Mouse (Mus musculus) thymus, postnatal 0 days (tissue): ENCODE measurements around the gene Ppfia4. TPM values are rescaled to one million over a fixed set of nuclear protein-coding genes. Genes with fewer than 3 reads are reported as not detected.

ENCODE experiments used
- DNase-seq: peaks from one replicate; pipeline ENCODE4 v3.0.0-alpha.2; 2015; ENCODE audit warnings: low spot score
- polyA plus RNA-seq: library from polyadenylated mRNA; unstranded; fragments of >200 nt; fragmentation: Nextera tagmentation; extraction: Ambion mirVana; gene quantifications from 2 replicates; pipeline ENCODE4 v1.2.1, GENCODE M21; 2015

The Ppfia4 gene
- polyA plus RNA-seq, 1 experiment from 2014 or later = 2.1 TPM

- DNase-seq = no peak
These were observed 7.3 kb upstream of the Ppfia4 start for GRCm38 (mm10) chr1:134339757-134340619.

- DNase-seq = no peak
These were observed 6.4 kb upstream of the Ppfia4 start for GRCm38 (mm10) chr1:134339162-134339561.

DNA sequence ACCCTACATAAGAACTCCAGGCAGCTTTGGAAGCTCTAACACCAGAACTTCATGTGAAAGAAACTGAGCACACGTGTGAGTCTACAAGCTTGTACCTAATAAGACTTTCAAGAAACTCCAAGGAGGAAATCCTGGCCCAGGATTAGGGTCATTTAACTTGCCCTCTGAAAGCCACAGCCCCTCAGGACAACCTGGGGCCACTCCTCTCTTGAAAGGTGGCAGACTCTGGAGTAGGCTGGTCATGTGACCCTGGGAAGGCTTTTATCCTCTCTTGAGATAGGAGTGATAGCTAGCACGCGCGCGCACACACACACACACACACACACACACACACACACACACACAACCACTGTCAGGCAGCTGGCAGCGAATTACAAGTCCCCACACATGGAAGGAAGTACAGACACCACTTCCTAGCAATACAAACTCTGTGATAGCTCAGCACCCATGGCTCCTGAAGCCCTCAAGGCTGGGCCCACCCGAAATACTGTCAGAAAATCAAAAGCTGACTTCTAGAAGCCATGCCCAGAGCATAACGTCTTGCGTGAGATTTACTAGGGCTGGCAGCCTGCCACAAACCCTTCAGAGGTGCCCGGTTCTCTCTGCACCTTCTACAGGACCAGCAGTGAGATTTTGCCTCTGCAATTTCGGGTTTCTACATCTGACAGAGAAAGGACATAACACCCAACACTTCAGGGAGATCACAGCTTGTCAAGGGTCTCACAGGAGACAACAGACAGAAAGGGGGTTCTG lies 4.4 kb upstream of the Ppfia4 start:
- DNase-seq = peak; percentile 23

DNA sequence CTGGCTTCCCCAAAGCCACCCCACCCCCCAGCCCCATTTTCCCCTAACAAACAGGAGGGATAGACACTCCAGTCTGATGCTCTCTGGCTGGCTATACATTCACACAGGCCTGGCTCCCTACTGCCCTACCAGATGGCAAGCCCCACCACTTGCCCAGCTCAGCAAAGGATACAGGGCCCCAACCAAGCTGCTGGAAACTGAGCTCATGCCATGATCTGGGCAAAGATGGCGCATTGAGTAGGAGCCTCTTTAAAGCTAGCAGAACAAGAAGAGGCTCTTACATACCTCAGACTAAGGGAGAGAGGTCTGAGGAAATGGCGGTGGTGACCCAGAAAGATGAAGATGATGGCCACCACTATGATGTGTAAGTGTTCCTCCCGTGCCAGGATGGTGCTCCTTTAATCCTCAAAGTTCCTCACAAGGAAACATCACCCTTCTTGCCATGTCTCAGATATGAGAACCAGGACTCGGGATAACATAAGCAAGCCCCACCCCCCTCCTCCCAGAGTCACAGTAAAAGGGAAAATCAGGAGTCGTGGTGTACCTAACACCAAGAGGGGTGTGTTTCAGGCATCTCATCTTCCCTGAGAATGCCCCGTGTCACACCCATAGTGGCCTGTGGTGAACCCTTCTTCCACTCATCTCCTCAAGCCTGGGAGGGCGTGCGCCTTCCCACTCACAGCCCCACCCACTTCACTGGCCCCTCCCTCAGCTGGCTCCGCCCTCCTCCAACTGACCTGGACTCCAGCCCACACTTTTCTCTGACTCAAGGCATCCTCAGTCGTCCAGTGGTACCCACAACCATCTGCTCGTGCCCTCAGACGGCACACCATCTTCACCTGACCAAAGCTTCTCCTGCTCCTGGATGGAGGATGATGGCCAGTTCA lies 3.4 kb upstream of the Ppfia4 start:
- DNase-seq = no peak

DNA sequence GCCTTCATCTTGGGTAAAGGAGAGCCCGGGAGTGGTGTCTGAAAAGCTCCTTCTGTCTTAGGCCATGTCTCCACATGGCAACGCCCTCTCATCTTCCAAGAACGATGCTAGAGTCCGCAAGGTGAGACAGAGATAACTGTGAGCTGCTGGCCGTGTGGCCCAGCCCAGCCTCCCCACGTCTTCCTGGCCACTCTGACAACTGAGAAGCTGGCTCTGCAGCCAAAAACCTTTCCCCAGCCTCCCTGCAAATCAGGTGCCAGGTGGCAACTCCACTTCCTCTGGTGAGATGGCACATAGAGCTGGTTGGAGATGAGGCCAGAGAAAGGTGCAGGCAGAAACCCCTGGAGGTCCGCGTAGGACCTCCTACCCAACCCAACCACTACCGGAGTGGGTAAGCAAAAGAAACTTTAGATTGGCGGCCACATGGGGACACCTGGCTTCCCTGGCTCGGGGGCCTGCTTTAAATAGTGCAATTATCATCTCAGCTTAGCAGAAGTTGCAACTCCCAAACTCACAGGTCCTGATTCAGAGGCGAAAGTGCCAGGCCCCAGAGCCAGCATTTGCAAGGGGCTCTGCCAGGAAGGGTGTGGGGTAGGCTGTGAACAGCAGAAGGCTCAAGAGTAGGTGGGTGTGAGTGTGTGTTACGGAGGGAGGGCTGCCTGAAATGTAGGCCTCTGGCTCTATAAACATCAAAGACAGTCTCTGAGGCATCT lies 2.6 kb upstream of the Ppfia4 start:
- DNase-seq = no peak

DNA sequence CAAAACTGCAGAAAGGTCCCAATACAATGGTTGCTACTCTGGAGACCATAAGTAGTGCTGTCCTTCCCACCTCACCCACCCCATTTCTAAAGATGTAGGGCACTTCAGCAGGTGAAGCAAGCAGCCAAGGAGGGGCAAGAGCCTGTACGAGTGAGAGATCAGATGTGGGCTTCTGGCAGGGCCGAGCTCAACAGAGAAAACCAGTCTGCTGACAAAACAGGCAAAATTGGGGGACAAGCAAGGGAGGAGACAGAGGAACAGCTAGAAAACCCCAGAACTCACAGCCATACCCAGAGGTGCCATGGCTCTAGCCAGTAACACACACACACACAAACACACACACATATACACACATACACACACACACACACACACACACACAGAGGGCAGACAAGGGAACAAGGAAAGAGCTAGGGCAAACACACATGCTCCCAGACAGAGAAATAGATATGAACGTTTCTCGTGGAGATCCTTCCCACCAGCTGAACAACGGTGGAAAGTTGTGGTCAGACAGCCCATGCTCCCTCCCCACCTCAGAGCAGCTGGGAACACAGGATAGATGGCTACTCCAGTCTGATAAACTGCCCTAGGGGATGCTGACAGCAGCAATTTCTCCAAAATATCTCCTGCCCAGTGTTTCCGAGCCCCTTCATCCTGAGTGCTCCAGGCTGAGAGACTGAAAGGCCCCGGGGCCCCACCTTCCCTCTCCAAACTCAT lies 1.5 kb upstream of the Ppfia4 start:
- no peak for DNase-seq

- DNase-seq = no peak
These were observed 813 bp upstream of the Ppfia4 start for GRCm38 (mm10) chr1:134333371-134334110.

GRCm38 (mm10) chr1:134331879-134332635 lies 671 bp downstream of the Ppfia4 start:
- DNase-seq = peak; percentile 70

DNA sequence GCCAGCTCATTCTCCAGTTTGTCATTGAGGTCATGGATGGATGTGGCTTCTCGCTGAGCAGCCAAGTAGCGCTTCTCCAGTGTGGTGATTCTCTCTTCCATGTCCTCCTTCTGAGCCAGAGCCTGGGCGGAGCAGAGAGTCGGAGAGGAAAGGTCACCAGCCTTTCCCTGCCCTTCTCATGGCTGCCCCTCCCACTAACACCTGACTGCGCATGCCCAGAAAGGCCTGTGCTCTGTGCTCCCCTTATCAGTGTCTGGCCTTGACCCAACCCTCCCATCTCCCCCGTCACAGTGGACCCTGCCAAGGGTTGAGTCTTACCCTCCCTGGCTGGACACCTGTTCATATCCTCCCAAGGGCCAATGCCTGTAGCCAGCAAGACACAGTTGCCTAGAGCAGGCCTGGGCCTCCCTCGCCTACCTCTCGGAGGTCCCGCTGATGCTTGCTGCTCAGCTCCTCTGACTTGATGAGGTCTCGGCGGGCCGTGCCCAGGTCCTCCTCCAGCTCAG lies 5.8 kb downstream of the Ppfia4 start:
- no peak for DNase-seq

- DNase-seq = no peak
These were observed 10.1 kb downstream of the Ppfia4 start for GRCm38 (mm10) chr1:134322591-134322990.

- DNase-seq = no peak
These were observed 11.9 kb downstream of the Ppfia4 start for GRCm38 (mm10) chr1:134320691-134321301.

DNA sequence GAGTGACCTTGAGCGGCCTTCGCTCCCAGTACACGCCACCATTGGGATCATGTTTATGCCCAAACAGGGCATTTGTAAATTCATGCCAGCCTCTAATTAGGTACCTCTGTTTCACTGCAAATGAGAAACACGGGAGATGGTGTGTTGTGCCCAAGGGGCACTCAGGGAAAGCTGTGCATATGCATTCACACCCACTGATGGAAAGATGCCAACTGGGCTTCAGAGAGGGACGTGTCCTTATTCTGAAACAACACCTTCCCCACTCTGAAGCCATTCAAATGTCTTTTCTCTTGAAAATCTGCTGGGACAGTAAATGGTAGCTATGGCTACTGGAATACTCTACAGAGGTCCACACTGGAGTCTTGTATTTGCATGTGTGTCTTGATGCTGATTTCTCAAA lies 14.5 kb downstream of the Ppfia4 start:
- no peak for DNase-seq

- no peak for DNase-seq
These were observed 16.4 kb downstream of the Ppfia4 start for GRCm38 (mm10) chr1:134316361-134316760.

DNA sequence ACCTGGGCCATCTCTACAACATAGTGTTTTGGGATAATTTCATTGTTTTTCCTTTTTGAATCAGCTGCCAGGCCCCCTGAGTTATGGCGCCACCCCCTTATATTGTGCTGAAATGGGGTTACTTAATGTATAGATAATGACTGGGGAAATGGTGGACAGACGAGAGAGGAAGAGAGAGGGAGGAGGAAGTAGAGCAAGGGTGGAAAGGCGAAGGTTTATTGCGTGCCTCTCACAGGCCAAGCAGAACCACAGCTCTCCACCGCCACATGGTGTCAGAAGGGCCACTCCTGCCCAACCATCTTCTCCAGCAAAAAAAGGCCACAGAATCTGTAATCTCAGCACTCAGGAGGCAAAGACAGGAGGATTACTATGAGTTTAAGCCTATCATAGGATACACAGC lies 17.5 kb downstream of the Ppfia4 start:
- no peak for DNase-seq

GRCm38 (mm10) chr1:134311760-134312159 lies 21.0 kb downstream of the Ppfia4 start:
- DNase-seq = no peak

DNA sequence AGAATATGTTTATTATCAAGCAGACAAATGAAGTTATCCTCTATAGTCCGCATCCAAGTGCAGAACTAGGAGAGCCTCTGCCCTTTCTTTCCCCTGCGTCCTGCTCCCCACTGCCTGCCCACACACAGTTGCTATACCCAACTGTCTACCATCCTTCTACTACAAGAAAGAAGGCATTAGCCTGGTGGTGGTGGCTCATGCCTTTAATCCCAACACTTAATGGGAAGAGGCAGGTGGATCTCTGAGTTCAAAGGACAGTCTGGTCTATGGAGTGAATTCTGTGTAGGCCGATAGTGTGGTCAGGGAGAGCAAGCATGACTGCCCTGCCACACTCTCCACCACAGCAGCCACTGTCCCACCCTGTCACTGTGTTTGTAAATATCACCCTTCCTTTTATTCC lies 22.0 kb downstream of the Ppfia4 start:
- DNase-seq = no peak

GRCm38 (mm10) chr1:134310291-134310690 lies 22.4 kb downstream of the Ppfia4 start:
- no peak for DNase-seq

DNA sequence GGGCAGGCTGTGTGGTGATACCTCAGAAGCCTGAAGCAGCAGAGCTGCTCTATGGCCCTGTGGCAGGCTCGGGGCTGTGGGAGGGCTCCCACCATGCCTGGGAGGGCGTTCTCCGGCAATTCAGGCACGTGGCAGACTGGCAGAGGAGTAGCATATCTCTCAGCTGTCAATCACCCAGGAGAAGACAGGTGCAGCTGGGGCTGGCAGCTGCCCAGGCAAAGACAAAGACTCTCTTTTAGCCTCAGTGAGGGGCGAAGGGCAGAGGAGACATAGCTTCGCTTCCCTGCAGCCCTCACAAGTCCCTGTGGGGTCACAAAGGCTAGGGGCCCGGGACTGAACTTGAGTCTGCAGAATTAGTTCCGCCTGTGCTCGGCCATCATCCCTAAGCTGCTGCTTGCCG lies 25.3 kb downstream of the Ppfia4 start:
- peak; percentile 44 for DNase-seq
